Mouse (Mus musculus): ENCODE measurements at regions not wholly inside any gene's neighbourhood (a gene's known extent, or its start where the extent isn't known, plus 50 kb on each side); places are given as distances from the start of the nearest gene placed in this dataset.

DNA sequence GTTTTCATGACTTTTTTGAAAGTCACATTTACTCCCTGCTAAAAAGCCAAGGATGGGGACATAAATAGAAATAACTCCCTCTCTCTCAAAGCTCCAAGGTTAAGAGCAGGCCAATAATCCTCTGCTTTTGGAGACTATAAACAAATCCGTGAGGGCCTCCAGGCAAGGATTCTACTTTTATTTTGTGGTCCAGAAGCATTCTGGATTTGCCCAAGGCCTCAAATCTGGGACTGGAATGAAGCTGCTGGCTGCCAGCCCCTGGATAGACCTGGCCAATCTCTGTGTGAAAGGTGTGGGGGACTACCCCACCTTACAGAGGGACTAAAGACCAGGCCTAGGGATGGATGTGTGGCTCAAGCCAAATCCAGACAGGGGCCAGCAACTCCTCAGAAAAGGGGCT, 54.1 kb upstream of the Comtd1 start:
- Histone ChIP-seq H3K4me2 (ENCODE audit: low read length) (no peak overlapping the region), H3K9me3 (replicated peaks; ENCODE audit: low read length) (no peaks in the 10 kb centered on the region), H3K36me3 (ENCODE audit: insufficient read depth, low read length) (no peaks in the 10 kb centered on the region), H3K4me3 (replicated peaks; ENCODE audit: low read depth, low read length) (no peak overlapping the region), H3K9ac (ENCODE audit: low read depth, low read length) (no peak overlapping the region), H3K27me3 (ENCODE audit: insufficient read depth, low read length) (no peaks in the 10 kb centered on the region), H3K27ac (no peak overlapping the region), H3K4me1 (replicated peaks; ENCODE audit: insufficient read depth, low read length) (peaks cover 18% of the 10 kb centered on the region; the same call in 1 of the 2 replicates)
- ATAC-seq (replicated peaks; ENCODE audit: low FRiP score, low read depth) (no peak), DNase-seq (ENCODE audit: low spot score) (no peak)
- 68% methylated on average over 1 of the region's 1 CpGs for WGBS
- no peak for TF ChIP-seq CTCF (IDR thresholded peaks at IDR 0.05; ENCODE audit: low read depth)

DNA sequence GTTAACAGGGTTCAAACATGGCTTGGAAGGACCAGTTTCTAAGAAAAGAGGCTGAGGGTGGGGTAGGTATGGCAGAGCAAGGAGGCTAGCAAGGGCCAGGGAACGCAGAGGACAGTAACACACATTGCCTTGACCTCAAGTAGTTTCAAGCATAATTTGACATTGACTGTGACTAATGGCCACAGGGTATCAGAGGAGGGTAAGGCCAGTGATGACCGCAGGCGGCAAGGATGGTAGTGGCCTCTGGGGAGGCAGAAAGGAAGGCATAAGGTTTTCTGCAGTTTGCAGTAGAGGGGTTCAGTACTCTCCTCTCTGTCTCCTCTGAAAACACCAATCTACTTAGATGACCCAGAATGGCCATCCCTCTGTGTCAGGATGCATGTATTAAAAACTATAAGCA, 53.7 kb upstream of the Comtd1 start:
- no peak for ATAC-seq (replicated peaks; ENCODE audit: low FRiP score, low read depth)
- WGBS: 87% methylated on average over 3 of the region's 3 CpGs
- Histone ChIP-seq H3K27me3 (ENCODE audit: insufficient read depth, low read length) (no peaks in the 10 kb centered on the region), H3K27ac (no peak overlapping the region), H3K9ac (ENCODE audit: low read depth, low read length) (no peak overlapping the region), H3K4me3 (replicated peaks; ENCODE audit: low read depth, low read length) (no peak overlapping the region), H3K4me1 (replicated peaks; ENCODE audit: insufficient read depth, low read length) (peaks cover 18% of the 10 kb centered on the region; the same call in 1 of the 2 replicates), H3K36me3 (ENCODE audit: insufficient read depth, low read length) (no peaks in the 10 kb centered on the region), H3K4me2 (ENCODE audit: low read length) (no peak overlapping the region), H3K9me3 (replicated peaks; ENCODE audit: low read length) (no peaks in the 10 kb centered on the region)
- no peak for DNase-seq (ENCODE audit: low spot score)
- TF ChIP-seq CTCF (IDR thresholded peaks at IDR 0.05; ENCODE audit: low read depth): no peak

DNA sequence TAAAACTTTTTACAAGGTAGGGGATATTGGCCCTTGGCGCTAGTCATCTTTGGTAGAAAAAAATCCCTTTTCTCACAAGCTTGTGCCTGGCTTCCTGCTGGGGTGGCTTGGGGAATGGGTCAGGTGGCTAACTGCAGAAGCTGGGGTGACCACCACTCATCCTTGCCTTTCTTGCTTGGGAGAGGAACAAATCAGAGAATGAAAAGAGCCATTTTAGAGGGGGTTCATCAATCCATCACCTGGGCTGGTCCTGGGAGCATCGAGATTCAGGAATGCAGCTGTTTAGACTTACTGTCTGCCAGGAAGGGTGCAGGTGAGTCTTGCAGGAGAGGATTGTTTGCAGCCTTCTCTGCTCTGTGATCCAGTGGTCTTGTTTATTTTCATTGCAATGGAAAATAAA, 52.2 kb upstream of the Comtd1 start:
- Histone ChIP-seq H3K9me3 (replicated peaks; ENCODE audit: low read length) (no peaks in the 10 kb centered on the region), H3K27ac (no peak overlapping the region), H3K4me3 (replicated peaks; ENCODE audit: low read depth, low read length) (no peak overlapping the region), H3K4me2 (ENCODE audit: low read length) (no peak overlapping the region), H3K9ac (ENCODE audit: low read depth, low read length) (no peak overlapping the region), H3K36me3 (ENCODE audit: insufficient read depth, low read length) (no peaks in the 10 kb centered on the region), H3K4me1 (replicated peaks; ENCODE audit: insufficient read depth, low read length) (peaks cover 18% of the 10 kb centered on the region; the same call in 1 of the 2 replicates), H3K27me3 (ENCODE audit: insufficient read depth, low read length) (no peaks in the 10 kb centered on the region)
- 87% methylated on average over 2 of the region's 2 CpGs for WGBS
- ATAC-seq (replicated peaks; ENCODE audit: low FRiP score, low read depth): no peak
- no peak for DNase-seq (ENCODE audit: low spot score)
- TF ChIP-seq CTCF (IDR thresholded peaks at IDR 0.05; ENCODE audit: low read depth): no peak

GRCm38 (mm10) chr14:21900516-21900915, 51.7 kb upstream of the Comtd1 start:
- Histone ChIP-seq H3K4me1 (replicated peaks; ENCODE audit: insufficient read depth, low read length) (peaks cover 18% of the 10 kb centered on the region; the same call in 1 of the 2 replicates), H3K9me3 (replicated peaks; ENCODE audit: low read length) (no peaks in the 10 kb centered on the region), H3K4me3 (replicated peaks; ENCODE audit: low read depth, low read length) (no peak overlapping the region), H3K27me3 (ENCODE audit: insufficient read depth, low read length) (no peaks in the 10 kb centered on the region), H3K36me3 (ENCODE audit: insufficient read depth, low read length) (no peaks in the 10 kb centered on the region), H3K4me2 (ENCODE audit: low read length) (no peak overlapping the region), H3K27ac (no peak overlapping the region), H3K9ac (ENCODE audit: low read depth, low read length) (no peak overlapping the region)
- WGBS: 54% methylated on average over 1 of the region's 1 CpGs
- TF ChIP-seq CTCF (IDR thresholded peaks at IDR 0.05; ENCODE audit: low read depth): no peak
- ATAC-seq (replicated peaks; ENCODE audit: low FRiP score, low read depth): no peak
- DNase-seq (ENCODE audit: low spot score): no peak

Measured in kidney, postnatal 0 days (tissue).